Mouse (Mus musculus) bone marrow macrophage, adult 2 months (primary cell): ENCODE measurements around the gene Setd2.

Source experiments
- CTCF ChIP-seq: IDR thresholded peaks from 2 replicates; pipeline ENCODE4 v1.5.1; 2012; ENCODE audit warnings: low read depth, mild to moderate bottlenecking, low read length, moderate library complexity
- POLR2A ChIP-seq: IDR thresholded peaks from 2 replicates; pipeline ENCODE4 v1.6.1; 2012; ENCODE audit warnings: mild to moderate bottlenecking, low read depth, low read length, borderline replicate concordance

DNA sequence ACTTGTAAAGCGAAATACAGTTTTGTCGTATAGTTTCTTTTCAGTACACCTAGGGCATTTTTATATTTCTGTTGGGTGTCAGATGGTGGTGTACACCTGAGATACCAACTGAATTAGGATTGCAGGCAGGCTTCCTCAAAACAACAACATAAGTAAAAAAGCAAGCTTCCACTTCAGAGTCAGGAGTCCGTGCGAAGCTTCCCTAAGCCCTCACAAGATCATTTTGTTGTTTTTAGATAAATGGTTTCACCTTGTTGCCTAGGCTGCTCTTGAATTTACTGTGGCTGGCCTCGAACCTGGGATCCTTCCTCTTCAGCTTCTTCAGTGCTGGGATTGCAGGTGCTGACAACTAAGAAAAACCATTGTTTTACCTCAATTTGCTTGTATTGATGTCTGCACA is 1.2 kb downstream of the Setd2 start:
- no peak for TF ChIP-seq POLR2A
- no peak for TF ChIP-seq CTCF
